In genomic region chr10:98608221-98608941, GRCm38 (mm10) we compare ENCODE assay signal across 9 mouse cellular contexts.
DNase-seq lines count a peak whose midpoint lies in the region.
"Had no signal": no experiment of that assay in that cellular context is flagged by ENCODE, and none has a peak within 500 bp of the region (broad histone marks: within the 10 kb centered on the region; RNA-seq: fewer than 3 reads in every experiment).

No protein-coding gene starts in this region.

- intact Hi-C loops in left cerebral cortex, postnatal 14 days (cut with DNase I), result no loop called here

- peak; percentile 51 for DNase-seq in right cerebral cortex, adult 18-20 months
- DNase-seq in right cerebral cortex, postnatal 14 days, result no peak
- peak; percentile 24 to 63 for DNase-seq in frontal cortex, postnatal 36 days (ENCODE audit: low spot score in 2 of 2)
- DNase-seq in left cerebral cortex, postnatal 14 days (ENCODE audit: low spot score in 2 of 2), result peak; percentile 54 to 68
- DNase-seq in heart, adult 9 months (ENCODE audit: low spot score in 2 of 2), result no peak
- no peak for DNase-seq in adrenal gland, postnatal 25 days
- no peak for DNase-seq in urinary bladder, adult 18-20 months (ENCODE audit: low spot score in 2 of 2)
- DNase-seq: adrenal gland, adult 2 months; cerebellum, adult 18-20 months had no signal

Comparison
In these comparisons a context has a peak if more than half of its experiments do, and no peak if none do; other contexts are left out.
1. DNase-seq: peak in right cerebral cortex, adult 18-20 months (single experiment), frontal cortex, postnatal 36 days (2 of 2) and left cerebral cortex, postnatal 14 days (2 of 2); none in right cerebral cortex, postnatal 14 days (single experiment), heart, adult 9 months (0 of 2), adrenal gland, postnatal 25 days (single experiment) and urinary bladder, adult 18-20 months (0 of 2).